Mouse (Mus musculus): ENCODE results near the gene Glis3.

The Glis3 gene

GRCm38 (mm10) chr19:28679776-28680391 lies at the start of gene Glis3:
TSS of gene Glis3 (minus strand) at chr19:28680077.
- peak in 1 of 2 experiments; percentile 8 for DNase-seq (ENCODE audit: low spot score in 2 of 2)

DNA sequence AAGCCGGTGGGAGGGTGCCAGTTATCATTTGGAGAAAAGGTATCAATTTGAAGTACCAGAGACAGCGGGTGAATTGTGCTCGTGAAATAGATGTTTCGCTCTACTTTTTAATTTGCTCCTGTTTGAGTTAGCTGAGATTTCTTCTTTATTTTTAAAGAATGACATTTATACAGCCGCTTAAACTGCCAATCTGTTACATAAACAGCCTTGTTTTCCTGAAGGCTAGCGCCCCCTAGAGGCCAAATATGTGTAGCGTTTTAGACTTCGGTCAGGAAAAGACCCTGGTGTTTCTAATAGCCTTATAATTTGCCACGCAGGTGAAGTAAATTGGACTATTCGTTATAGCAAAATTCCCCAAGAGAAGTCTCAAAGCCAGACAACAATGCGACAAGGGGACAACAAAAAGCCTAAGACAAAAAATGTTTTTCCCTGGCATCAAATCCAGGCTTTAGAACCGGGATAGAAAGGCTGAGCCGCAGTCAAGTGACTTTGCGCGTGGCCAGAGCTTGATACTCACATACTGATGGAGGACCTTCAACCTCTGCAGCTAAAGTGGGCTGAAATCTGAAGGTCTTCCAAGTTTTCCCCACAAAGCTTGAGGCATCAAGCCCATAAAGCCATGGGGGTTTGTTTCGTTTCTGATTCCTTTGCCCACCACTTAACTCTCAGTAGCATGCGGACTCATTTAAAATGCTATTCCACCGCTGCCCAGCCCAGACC lies 46.4 kb upstream of the Glis3 start:
- peak; percentile 6 to 59 for DNase-seq (ENCODE audit: low spot score in 2 of 2)

DNA sequence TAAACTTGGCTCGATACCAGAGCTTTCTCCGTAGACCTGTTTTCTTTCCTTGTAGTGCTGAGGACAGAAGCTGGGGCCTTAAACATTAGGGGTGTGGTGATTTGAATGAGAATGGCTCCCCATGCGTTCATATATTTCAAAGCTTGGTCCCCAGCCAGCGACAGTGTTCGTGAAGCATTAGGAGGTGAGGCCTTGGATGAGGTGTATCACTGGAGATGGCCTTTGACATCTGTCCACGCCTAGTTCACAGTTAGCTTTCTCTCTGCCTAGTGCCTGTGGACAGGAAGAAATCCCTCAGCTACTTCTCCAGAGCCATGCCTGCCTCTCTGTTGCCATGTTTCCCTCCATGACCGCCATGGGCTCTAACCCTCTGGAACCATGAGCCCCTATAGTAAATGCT lies 44.8 kb upstream of the Glis3 start:
- no peak for DNase-seq (ENCODE audit: low spot score in 2 of 2)

DNA sequence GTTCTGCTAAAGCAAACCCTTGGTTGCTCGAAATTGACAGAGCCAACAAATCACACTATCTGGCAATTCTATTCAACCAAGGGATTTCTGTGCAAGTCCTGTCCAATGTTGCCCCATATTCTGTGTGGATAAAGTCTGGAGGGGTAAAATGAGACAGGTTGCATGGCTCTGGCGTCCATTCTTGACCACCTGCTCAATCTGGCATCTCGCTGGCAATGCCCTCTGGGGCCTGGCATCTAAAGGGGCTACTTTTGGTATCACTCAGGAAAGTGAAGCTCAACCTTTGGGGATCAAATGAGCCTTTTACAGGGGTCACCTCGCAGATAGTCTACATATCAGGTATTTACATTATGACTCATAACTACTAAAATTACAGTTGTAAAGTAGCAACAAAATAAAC lies 42.7 kb upstream of the Glis3 start:
- no peak for DNase-seq (ENCODE audit: low spot score in 2 of 2)

DNA sequence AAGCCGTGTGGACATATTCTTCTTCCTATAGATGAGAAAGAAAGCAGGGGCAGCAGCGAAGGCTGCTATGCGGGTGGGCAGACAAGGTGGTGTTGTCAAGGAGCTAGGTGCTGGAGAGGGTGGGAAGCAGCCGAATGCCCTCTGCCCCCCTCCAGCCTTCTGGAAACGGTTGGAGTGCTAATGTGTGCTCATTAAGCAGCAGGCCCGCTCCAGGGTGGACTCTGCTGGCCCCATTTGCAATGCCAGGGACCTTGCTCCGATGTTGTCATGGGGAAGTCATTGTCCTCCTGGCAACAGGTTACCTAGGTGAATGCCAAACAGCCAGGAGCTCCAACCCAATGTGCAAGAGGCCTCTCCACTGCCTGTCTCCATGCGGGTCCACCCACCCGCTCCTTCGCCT lies 42.0 kb upstream of the Glis3 start:
- DNase-seq (ENCODE audit: low spot score in 2 of 2): no peak

GRCm38 (mm10) chr19:28720016-28720415 lies 40.1 kb upstream of the Glis3 start:
- no peak for DNase-seq (ENCODE audit: low spot score in 2 of 2)

GRCm38 (mm10) chr19:28714674-28715073 lies 34.8 kb upstream of the Glis3 start:
- DNase-seq (ENCODE audit: low spot score in 2 of 2): no peak

DNA sequence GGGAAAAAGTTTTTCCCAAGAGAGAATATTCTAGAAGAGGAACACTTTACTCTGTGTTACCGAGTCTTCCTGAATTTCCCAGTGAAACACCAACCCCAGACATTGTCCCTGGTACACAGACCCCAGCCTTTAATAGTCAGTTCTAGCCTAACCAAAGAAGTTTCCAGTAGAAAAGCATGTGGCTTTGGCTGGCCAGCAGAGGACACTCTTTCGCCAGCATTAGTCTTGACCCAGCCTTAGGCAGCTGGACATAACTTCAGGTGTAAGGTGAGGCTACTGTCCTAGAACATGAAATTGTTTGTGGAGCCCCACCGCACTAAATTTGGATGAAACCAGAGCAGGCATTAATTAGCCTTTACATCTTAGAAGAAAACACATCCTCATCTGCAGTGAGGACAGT lies 17.8 kb upstream of the Glis3 start:
- no peak for DNase-seq (ENCODE audit: low spot score in 2 of 2)

GRCm38 (mm10) chr19:28686398-28686797 lies 6.5 kb upstream of the Glis3 start:
- no peak for DNase-seq (ENCODE audit: low spot score in 2 of 2)

- no peak for DNase-seq (ENCODE audit: low spot score in 2 of 2)
Observed at GRCm38 (mm10) chr19:28685484-28685883, 5.6 kb upstream of the Glis3 start.

GRCm38 (mm10) chr19:28684347-28684746 lies 4.5 kb upstream of the Glis3 start:
- DNase-seq (ENCODE audit: low spot score in 2 of 2): no peak

DNA sequence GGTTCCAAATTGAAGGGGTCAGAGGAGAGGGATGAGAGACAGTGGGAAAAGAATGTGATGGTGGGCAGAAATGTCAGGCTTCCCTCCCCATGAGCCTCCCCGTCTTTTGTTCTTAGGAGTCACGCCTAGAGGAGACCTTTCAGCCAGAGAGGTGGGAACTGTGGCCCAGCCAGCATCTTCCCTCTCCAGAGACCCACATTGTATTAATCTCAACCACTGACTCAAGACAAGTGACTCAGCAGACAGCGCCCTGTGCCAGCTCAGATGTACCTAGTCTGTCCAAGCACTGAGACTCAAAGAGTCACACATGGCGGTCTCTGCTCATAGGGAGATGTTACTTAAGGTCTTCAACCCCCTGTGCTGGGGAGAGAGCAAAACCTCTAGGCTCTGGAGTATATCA lies 3.5 kb upstream of the Glis3 start:
- DNase-seq (ENCODE audit: low spot score in 2 of 2): no peak

DNA sequence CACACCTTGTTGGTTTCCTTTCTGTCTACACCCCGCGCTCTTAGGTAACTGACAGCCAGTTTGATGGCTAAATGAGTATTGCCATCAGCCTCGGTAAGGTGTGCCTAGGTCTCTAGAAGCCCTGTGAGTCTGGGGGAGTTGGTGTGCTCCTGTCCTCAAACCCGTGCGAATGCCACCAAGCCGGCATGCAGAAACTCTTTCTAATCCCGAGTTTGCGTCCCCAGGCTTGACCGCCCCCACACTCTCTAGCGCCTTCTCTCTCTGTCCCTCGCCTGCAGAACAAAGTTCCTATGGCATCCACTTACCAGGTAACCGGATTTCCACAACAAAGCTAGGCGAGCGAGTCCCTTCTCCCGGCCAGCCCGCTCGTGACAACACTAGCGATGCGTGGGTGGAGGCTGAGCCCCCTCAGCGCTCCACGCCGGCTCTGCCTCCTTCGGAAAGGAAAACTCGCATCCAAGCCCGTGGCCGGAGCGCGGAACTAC lies 544 bp downstream of the Glis3 start:
- no peak for DNase-seq (ENCODE audit: low spot score in 2 of 2)

DNA sequence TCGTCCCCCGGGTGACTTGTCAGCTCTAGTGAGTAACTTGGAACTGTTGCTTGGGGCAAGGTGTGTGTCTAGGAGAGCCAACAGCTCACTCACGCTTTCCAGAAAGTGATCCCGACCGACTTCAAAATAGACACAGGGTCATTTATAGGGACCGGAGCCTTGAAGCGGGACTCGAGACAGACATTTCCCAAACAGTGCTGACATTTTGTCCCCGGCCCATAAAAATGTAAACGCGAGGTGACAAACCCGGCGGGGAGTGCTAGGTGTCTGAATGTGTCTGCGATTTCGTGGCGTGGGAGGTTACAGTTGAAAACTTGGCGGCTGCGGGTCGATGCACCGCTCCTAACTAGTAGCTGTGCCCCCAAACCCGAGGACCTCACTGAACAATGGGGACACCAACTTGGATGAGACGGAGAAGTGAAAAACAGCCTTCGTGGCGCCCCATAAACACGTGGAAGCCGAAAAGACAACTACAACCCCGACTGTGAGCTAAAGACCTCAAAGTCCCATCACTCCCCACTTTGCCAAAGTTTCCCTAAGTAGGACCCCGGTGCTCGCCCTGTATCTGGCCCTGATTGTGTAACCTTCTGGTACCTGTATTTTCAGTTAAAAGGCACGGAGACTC lies 1.1 kb downstream of the Glis3 start:
- DNase-seq (ENCODE audit: low spot score in 2 of 2): peak in 1 of 2 experiments; percentile 15

DNA sequence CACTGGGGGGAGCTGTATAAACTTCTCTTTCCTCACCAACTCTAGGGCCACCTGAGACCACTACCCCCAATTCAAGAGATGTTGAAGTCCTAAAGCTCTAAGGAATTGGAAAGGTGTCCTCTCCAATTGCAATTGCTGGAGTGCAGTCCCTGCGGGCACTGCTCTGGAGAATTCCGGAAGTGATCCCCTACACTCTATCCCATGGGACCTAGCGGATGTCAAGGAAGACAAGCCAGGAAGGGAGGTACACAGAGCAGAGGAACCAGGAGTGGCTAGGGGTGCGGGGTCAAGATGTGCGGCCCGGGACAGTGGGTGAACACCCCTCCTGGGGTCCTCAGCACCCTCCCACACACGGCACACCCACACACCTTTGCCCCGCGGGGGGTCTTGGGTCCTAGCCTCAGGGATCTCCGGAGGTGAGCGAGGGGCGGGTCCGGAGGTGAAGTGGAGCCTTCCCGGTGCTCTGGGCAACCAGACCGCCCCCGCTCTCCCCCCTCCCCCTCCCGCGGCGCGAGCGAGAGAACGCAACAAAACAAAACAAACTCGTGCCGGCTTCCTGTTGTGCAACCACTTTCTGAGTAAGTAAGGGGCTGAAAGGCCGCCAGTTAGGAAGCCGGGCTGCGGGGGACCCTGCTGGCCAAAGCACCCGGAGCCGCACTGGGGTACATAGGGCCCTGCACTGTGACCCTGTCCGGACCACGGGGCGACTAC lies 2.0 kb downstream of the Glis3 start:
- peak; percentile 44 to 59 for DNase-seq (ENCODE audit: low spot score in 2 of 2)

- peak in 1 of 2 experiments; percentile 11 for DNase-seq (ENCODE audit: low spot score in 2 of 2)
Observed at GRCm38 (mm10) chr19:28677045-28677727, 2.7 kb downstream of the Glis3 start.

DNA sequence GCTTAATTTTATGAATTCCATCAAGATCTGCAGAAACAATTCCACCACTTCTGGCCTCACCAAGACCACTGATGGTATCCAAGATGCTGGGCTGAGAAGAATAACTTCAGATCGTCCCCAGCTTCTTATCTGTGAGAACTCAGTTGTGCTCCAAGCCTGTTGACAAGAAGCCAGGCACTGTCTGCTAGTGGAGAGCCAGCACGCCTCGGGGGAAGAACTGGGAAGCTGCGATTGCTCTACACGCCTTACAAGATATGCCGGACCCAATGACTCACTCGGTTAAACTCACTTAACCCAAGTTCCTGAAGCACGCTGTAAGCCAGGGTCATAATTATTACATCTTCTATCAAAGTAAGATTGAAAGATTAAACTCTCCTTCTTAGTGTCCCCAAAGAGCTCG lies 16.1 kb downstream of the Glis3 start:
- DNase-seq (ENCODE audit: low spot score in 2 of 2): no peak

GRCm38 (mm10) chr19:28663148-28663547 lies 16.7 kb downstream of the Glis3 start:
- DNase-seq (ENCODE audit: low spot score in 2 of 2): no peak

DNA sequence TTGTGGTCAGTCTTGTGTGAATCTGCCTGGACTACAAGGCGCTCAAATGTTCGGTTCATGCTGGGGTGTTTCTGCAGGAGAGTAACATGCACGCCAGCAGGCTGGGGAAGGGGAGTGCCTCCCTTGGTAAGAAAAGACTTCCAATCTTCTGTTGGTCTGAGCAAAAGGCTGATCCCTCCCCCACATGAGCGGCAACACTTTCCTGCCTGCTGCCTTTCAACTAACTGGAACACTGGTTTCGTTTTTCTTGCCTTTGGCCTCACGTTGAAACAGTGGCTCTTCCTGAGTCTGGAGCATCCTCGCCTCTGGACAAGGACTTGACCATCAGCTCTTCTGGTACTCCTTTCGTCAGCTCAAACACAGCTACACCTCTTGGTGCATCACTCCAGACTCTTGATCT lies 17.4 kb downstream of the Glis3 start:
- DNase-seq (ENCODE audit: low spot score in 2 of 2): no peak

- DNase-seq (ENCODE audit: low spot score in 2 of 2): no peak
Observed at GRCm38 (mm10) chr19:28660912-28661311, 19.0 kb downstream of the Glis3 start.

GRCm38 (mm10) chr19:28657686-28658195 lies 22.1 kb downstream of the Glis3 start:
- no peak for DNase-seq (ENCODE audit: low spot score in 2 of 2)

DNA sequence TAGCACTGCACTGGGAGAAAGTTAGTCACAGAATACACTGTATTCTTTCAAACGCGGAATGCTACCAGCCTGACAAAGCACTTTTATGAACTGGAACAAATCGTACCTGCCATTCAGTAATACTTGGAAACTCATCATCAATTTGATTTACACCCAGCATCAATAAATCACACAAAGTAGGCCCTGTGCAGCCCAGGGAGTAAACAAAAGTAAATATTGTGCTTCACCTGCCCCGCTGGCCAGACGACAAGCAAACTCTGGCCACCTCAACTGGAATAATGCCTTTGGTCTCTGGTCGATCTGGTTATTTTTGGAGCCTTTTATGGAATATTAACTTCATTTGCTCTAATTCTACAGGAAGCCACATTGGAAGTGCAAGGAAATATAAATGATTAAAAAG lies 23.0 kb downstream of the Glis3 start:
- no peak for DNase-seq (ENCODE audit: low spot score in 2 of 2)

Measured in thymus, postnatal 10 days (tissue).